Mouse (Mus musculus) megakaryocyte progenitor cell, adult 5-6 weeks (primary cell): Measurements from ENCODE around the gene Gm10282. TPM values are rescaled to one million over a fixed set of nuclear protein-coding genes. Genes with fewer than 3 reads are reported as not detected.

Experiments
- ATAC-seq: replicated peaks from 2 replicates; pipeline ENCODE4 v1.8.0; 2016; ENCODE audit warnings: mild to moderate bottlenecking, moderate TSS enrichment, inconsistent platforms; ENCODE audit not compliant: poor library complexity
- total RNA-seq, 2 experiments: library from RNA; stranded (forward) in 1 of 2; stranded (reverse) in 1 of 2; fragments of 157-497, 149-512 nt in 1 of 2; fragments of 200-1000 nt in 1 of 2; gene quantifications; 2 replicates each; pipeline versions ENCODE4 v1.2.3 to v1.2.4; 2015 to 2017

Gm10282 gene
- total RNA-seq, 2 experiments from 2014 or later, result 58.7 to 68.3 TPM

GRCm38 (mm10) chr8:72300654-72301400, 4.2 kb downstream of the Gm10282 start:
- no peak for ATAC-seq

- no peak for ATAC-seq
These were observed 6.1 kb downstream of the Gm10282 start for GRCm38 (mm10) chr8:72298928-72299327.

GRCm38 (mm10) chr8:72296561-72296960, 8.5 kb downstream of the Gm10282 start:
- ATAC-seq, result no peak

GRCm38 (mm10) chr8:72295679-72296078, 9.4 kb downstream of the Gm10282 start:
- ATAC-seq, result peak; percentile 89

GRCm38 (mm10) chr8:72295125-72295524, 9.9 kb downstream of the Gm10282 start:
- ATAC-seq, result no peak; the same call in 1 of the 2 replicates

GRCm38 (mm10) chr8:72293309-72293708, 11.8 kb downstream of the Gm10282 start:
- ATAC-seq, result no peak

GRCm38 (mm10) chr8:72291104-72291503, 14.0 kb downstream of the Gm10282 start:
- no peak for ATAC-seq

GRCm38 (mm10) chr8:72289051-72289450, 16.0 kb downstream of the Gm10282 start:
- ATAC-seq, result no peak

GRCm38 (mm10) chr8:72285285-72285684, 19.8 kb downstream of the Gm10282 start:
- ATAC-seq, result peak; percentile 47

GRCm38 (mm10) chr8:72281634-72282033, 23.4 kb downstream of the Gm10282 start:
- peak; percentile 76 for ATAC-seq

- ATAC-seq, result no peak
These were observed 25.9 kb downstream of the Gm10282 start for GRCm38 (mm10) chr8:72279151-72279550.

GRCm38 (mm10) chr8:72277244-72277643, 27.8 kb downstream of the Gm10282 start:
- ATAC-seq, result peak; percentile 55

GRCm38 (mm10) chr8:72273807-72274206, 31.3 kb downstream of the Gm10282 start:
- peak; percentile 37 for ATAC-seq

GRCm38 (mm10) chr8:72273111-72273770, 31.8 kb downstream of the Gm10282 start:
- ATAC-seq, result no peak

- peak; percentile 70 for ATAC-seq
These were observed 32.7 kb downstream of the Gm10282 start for GRCm38 (mm10) chr8:72272361-72272760.

GRCm38 (mm10) chr8:72271691-72272090, 33.4 kb downstream of the Gm10282 start:
- ATAC-seq, result no peak

GRCm38 (mm10) chr8:72271051-72271660, 33.9 kb downstream of the Gm10282 start:
- no peak for ATAC-seq

GRCm38 (mm10) chr8:72270606-72271005, 34.5 kb downstream of the Gm10282 start:
- no peak for ATAC-seq

- ATAC-seq, result peak; percentile 85
These were observed 36.7 kb downstream of the Gm10282 start for GRCm38 (mm10) chr8:72268356-72268755.

- ATAC-seq, result no peak
These were observed 38.0 kb downstream of the Gm10282 start for GRCm38 (mm10) chr8:72267106-72267505.

- ATAC-seq, result no peak
These were observed 38.4 kb downstream of the Gm10282 start for GRCm38 (mm10) chr8:72266671-72267070.

GRCm38 (mm10) chr8:72265342-72265741, 39.7 kb downstream of the Gm10282 start:
- ATAC-seq, result no peak
